Comparison of ENCODE assay signal across 8 mouse cellular contexts in the genomic region with DNA sequence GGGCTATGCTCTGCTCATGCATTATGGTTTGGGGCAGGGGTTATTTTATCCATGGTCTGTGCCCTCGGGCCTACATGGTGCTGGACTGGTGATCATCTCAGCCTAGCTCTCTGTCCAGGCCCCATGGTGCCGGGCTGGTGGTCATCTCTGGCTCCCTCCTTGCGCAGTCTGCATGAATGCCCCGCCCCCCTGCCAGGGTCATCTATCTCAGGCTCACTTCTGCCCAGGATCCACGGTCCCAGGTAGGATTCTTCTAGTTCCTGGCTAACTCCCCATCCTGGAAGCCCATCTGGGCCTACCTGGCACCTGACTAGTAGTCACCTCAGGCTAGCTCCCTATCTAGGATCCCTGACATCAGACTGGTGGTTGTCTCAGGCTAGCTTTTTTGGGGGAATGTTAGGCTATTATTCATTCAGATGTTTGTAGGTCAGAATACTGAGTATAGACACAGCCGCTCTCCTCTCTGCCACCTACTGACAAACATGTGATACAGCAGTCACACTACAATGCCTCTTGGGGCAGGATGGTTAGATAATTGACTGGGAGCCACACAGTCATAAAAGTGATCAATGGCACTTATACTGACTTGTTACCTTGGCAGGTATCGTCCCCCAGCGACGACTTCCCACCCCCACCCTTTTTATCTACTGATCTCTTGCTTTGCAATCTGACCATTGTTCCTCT.
A peak's percentile ranks its signal among the peaks of the same experiment; 100 is the strongest.
DNase-seq lines count a peak whose midpoint lies in the region; ATAC-seq and TF ChIP-seq lines count a peak whose summit lies in the region.

No protein-coding gene starts in this region.

- no peaks in the 10 kb centered on the region for H3K36me3 ChIP-seq in liver, adult 2 months (ENCODE audit: control insufficient read depth, insufficient read depth, low read length)
- no peaks in the 10 kb centered on the region for H3K36me3 ChIP-seq in liver, embryonic 11.5 days (ENCODE audit: control insufficient read depth, insufficient read depth, low read length)

- DNase-seq in cerebellum, postnatal 4 days (ENCODE audit: low spot score in 2 of 2): no peak
- no peak for DNase-seq in liver, adult 2 months (ENCODE audit: extremely low read depth, low read depth, low spot score)
- DNase-seq in liver, embryonic 11.5 days (ENCODE audit: low spot score): no peak
- DNase-seq in brain, embryonic 14.5 days (ENCODE audit: low read depth): peak; percentile 51
- DNase-seq in kidney, postnatal 10 days: peak; percentile 33
- no peak for DNase-seq in gastrocnemius, postnatal 36 days
- DNase-seq in urinary bladder, postnatal 36 days (ENCODE audit: low spot score in 2 of 2): no peak

- no peaks in the 10 kb centered on the region for H3K79me2 ChIP-seq in liver, adult 2 months (ENCODE audit: control insufficient read depth, insufficient read depth, low read length)

- H3K4me2 ChIP-seq in liver, embryonic 11.5 days: no peak overlapping the region

- H3K9ac ChIP-seq in liver, adult 2 months (ENCODE audit: low read depth, low read length): no peak overlapping the region
- H3K9ac ChIP-seq in liver, embryonic 11.5 days (ENCODE audit: low read depth, low read length): no peak overlapping the region

- no peak overlapping the region for H3K4me3 ChIP-seq in liver, adult 2 months (ENCODE audit: insufficient read depth, low read depth, low read length)
- H3K4me3 ChIP-seq in liver, embryonic 11.5 days (ENCODE audit: low read depth, low read length): no peak overlapping the region

- H3K4me1 ChIP-seq in liver, adult 2 months (ENCODE audit: control insufficient read depth, insufficient read depth, low read length): no peaks in the 10 kb centered on the region
- H3K4me1 ChIP-seq in liver, embryonic 11.5 days (replicated peaks; ENCODE audit: control insufficient read depth, insufficient read depth, low read length): no peaks in the 10 kb centered on the region

- TF ChIP-seq POLR2A in liver, adult 2 months (IDR thresholded peaks at IDR 0.05; ENCODE audit: extremely low read depth, insufficient read depth, low read length): no peak
- no peak for TF ChIP-seq POLR2A in brain, embryonic 14.5 days (IDR thresholded peaks at IDR 0.05; ENCODE audit: borderline replicate concordance, extremely low read depth, insufficient read depth, insufficient read length, poor library complexity, severe bottlenecking)

- ATAC-seq in cerebellum, adult (ENCODE audit: insufficient number of reproducible peaks, low FRiP score, low TSS enrichment): peak; percentile 31; the same call in 1 of the 2 replicates
- ATAC-seq in liver, embryonic 11.5 days (replicated peaks; ENCODE audit: low FRiP score): no peak

- TF ChIP-seq CTCF in liver, adult 2 months (IDR thresholded peaks at IDR 0.05; ENCODE audit: low read depth, low read length): peak; percentile 34; the same call in 1 of the 2 replicates
- TF ChIP-seq CTCF in brain, embryonic 14.5 days (IDR thresholded peaks at IDR 0.05; ENCODE audit: borderline replicate concordance, extremely low read depth, insufficient read depth, insufficient read length): peak; percentile 59; the same call in 1 of the 2 replicates

- H3K9me3 ChIP-seq in liver, embryonic 11.5 days (ENCODE audit: control insufficient read depth, low read length): no peaks in the 10 kb centered on the region

- no peaks in the 10 kb centered on the region for H3K27me3 ChIP-seq in liver, adult 2 months (ENCODE audit: control insufficient read depth, insufficient read depth, low read length)
- no peaks in the 10 kb centered on the region for H3K27me3 ChIP-seq in liver, embryonic 11.5 days (replicated peaks; ENCODE audit: control insufficient read depth, insufficient read depth, low read length)

- 52% methylated on average over 9 of the region's 9 CpGs for WGBS in liver, adult 2 months
- 55% methylated on average over 9 of the region's 9 CpGs for WGBS in liver, embryonic 11.5 days

- intact Hi-C loops in gastrocnemius, postnatal 36 days (cut with DNase I): loop anchor here (5.0 kb wide), 1 partner anchor 176 kb away; no protein-coding TSS in a partner anchor

- H3K27ac ChIP-seq in liver, adult 2 months (replicated peaks; ENCODE audit: insufficient read depth, low read depth, low read length): no peak overlapping the region
- H3K27ac ChIP-seq in liver, embryonic 11.5 days (ENCODE audit: low read depth, low read length): no peak overlapping the region

Comparison
In these comparisons a context has a peak if more than half of its experiments do, and no peak if none do; other contexts are left out.
1. DNase-seq: peak in brain, embryonic 14.5 days (single experiment) and kidney, postnatal 10 days (single experiment); none in cerebellum, postnatal 4 days (0 of 2), liver, adult 2 months (single experiment), liver, embryonic 11.5 days (single experiment), gastrocnemius, postnatal 36 days (0 of 2) and urinary bladder, postnatal 36 days (0 of 2).